Mouse (Mus musculus) embryonic fibroblast, embryonic 13.5 days (primary cell): ENCODE data around the gene Hip1r.

Experiments
- CTCF ChIP-seq: IDR thresholded peaks from 2 replicates; pipeline ENCODE4 v1.5.1; 2011; ENCODE audit warnings: mild to moderate bottlenecking, control low read depth, low read length, moderate library complexity, borderline replicate concordance; ENCODE audit not compliant: insufficient read depth
- POLR2A ChIP-seq: IDR thresholded peaks from 2 replicates; pipeline ENCODE4 v1.6.1; 2011; ENCODE audit warnings: low read depth, mild to moderate bottlenecking, control low read depth, low read length, moderate library complexity

- TF ChIP-seq CTCF (no peak), POLR2A (no peak)
Measured at GRCm38 (mm10) chr5:124043999-124044398, 70.6 kb downstream of the Hip1r start.
